In genomic region chr11:95689544-95689943, GRCm38 (mm10) we compare ENCODE assay signal across 19 mouse cellular contexts. TPM values are rescaled to one million over a fixed set of nuclear protein-coding genes. Genes with fewer than 3 reads are reported as not detected.
DNase-seq lines count a peak whose midpoint lies in the region; ATAC-seq and TF ChIP-seq lines count a peak whose summit lies in the region.
"Had no signal": no experiment of that assay in that cellular context is flagged by ENCODE, and none has a peak within 500 bp of the region (broad histone marks: within the 10 kb centered on the region; RNA-seq: fewer than 3 reads in every experiment).

No protein-coding gene starts in this region.

- H3K4me3 ChIP-seq in heart, postnatal 0 days (ENCODE audit: low read depth, low read length), result no peak overlapping the region
- H3K4me3 ChIP-seq in megakaryocyte, embryonic 14.5 days (replicated peaks), result peak overlapping the region; percentile 85
- H3K4me3 ChIP-seq in liver, embryonic 14.5 days (ENCODE audit: insufficient read depth in 1 of 2, low read depth in 2 of 2, low read length in 2 of 2), result no peak overlapping the region
- H3K4me3 ChIP-seq in cerebellum, adult 2 months (replicated peaks; ENCODE audit: insufficient read depth, low read depth, low read length), result no peak overlapping the region
- H3K4me3 ChIP-seq in limb, embryonic 10.5 days, result no peak overlapping the region
- H3K4me3 ChIP-seq: embryonic facial prominence, embryonic 15.5 days; kidney, embryonic 15.5 days; limb, embryonic 13.5 days; neural tube, embryonic 15.5 days had no signal

- no peaks in the 10 kb centered on the region for H3K27me3 ChIP-seq in heart, postnatal 0 days (ENCODE audit: control insufficient read depth, insufficient read depth, low read length)
- peaks cover 87% of the 10 kb centered on the region for H3K27me3 ChIP-seq in megakaryocyte, embryonic 14.5 days (replicated peaks)
- H3K27me3 ChIP-seq in liver, embryonic 14.5 days (ENCODE audit: control insufficient read depth, insufficient read depth, low read length), result no peaks in the 10 kb centered on the region
- H3K27me3 ChIP-seq in cerebellum, adult 2 months (ENCODE audit: control insufficient read depth, insufficient read depth, low read length), result no peaks in the 10 kb centered on the region
- no peaks in the 10 kb centered on the region for H3K27me3 ChIP-seq in limb, embryonic 10.5 days (ENCODE audit: low read depth, poor library complexity, severe bottlenecking)
- H3K27me3 ChIP-seq: embryonic facial prominence, embryonic 15.5 days; kidney, embryonic 15.5 days; limb, embryonic 13.5 days; neural tube, embryonic 15.5 days had no signal

- TF ChIP-seq CTCF in heart, postnatal 0 days (IDR thresholded peaks at IDR 0.05; ENCODE audit: low read depth), result no peak
- TF ChIP-seq CTCF in liver, embryonic 14.5 days (IDR thresholded peaks at IDR 0.05; ENCODE audit: low read depth), result no peak
- TF ChIP-seq CTCF in cerebellum, adult 2 months (IDR thresholded peaks at IDR 0.05; ENCODE audit: borderline replicate concordance, insufficient read depth, low read depth, low read length), result no peak

- no peak for ATAC-seq in heart, postnatal 0 days (ENCODE audit: insufficient read depth, low read depth)
- ATAC-seq in megakaryocyte, adult 5-6 weeks (ENCODE audit: poor library complexity, severe bottlenecking), result no peak
- ATAC-seq in liver, embryonic 14.5 days (ENCODE audit: insufficient read depth), result peak; percentile 42; the same call in 1 of the 2 replicates
- ATAC-seq: forebrain, embryonic 14.5 days; hindbrain, postnatal 0 days had no signal

- no peak overlapping the region for H3K4me2 ChIP-seq in heart, postnatal 0 days (ENCODE audit: low read depth, low read length)
- peak overlapping the region; percentile 47 for H3K4me2 ChIP-seq in liver, embryonic 14.5 days (ENCODE audit: low read depth)
- H3K4me2 ChIP-seq: embryonic facial prominence, embryonic 15.5 days; limb, embryonic 13.5 days; midbrain, embryonic 11.5 days; neural tube, embryonic 15.5 days had no signal

- H3K27ac ChIP-seq in heart, postnatal 0 days (ENCODE audit: low read depth), result peak overlapping the region; percentile 78
- peak overlapping the region; percentile 49 for H3K27ac ChIP-seq in liver, embryonic 14.5 days
- H3K27ac ChIP-seq in cerebellum, adult 2 months (ENCODE audit: insufficient read depth, low read length), result no peak overlapping the region
- H3K27ac ChIP-seq in limb, embryonic 10.5 days, result no peak overlapping the region; the same call in 1 of the 2 replicates
- H3K27ac ChIP-seq: hindbrain, postnatal 0 days; neural tube, embryonic 15.5 days had no signal

- no peak for TF ChIP-seq EP300 in heart, postnatal 0 days (IDR thresholded peaks at IDR 0.05; ENCODE audit: low read depth)
- TF ChIP-seq EP300 in liver, embryonic 14.5 days (IDR thresholded peaks at IDR 0.05; ENCODE audit: low read depth), result no peak

- DNase-seq in heart, postnatal 0 days (ENCODE audit: low spot score), result no peak
- DNase-seq in heart, postnatal 4 days, result no peak
- no peak for DNase-seq in liver, embryonic 14.5 days (ENCODE audit: low read depth in 3 of 3, low spot score in 3 of 3)
- no peak for DNase-seq in left cerebral cortex, postnatal 4 days
- no peak for DNase-seq in cerebellum, adult 2 months
- no peak for DNase-seq in limb, embryonic 10.5 days (ENCODE audit: low spot score)
- DNase-seq: adrenal gland, adult 8-10 months; cerebellum, adult 8-10 months; gastrocnemius, postnatal 10 days; lung, embryonic 14.5 days had no signal

- peaks cover 13% of the 10 kb centered on the region for H3K4me1 ChIP-seq in heart, postnatal 0 days (ENCODE audit: control insufficient read depth, insufficient read depth)
- H3K4me1 ChIP-seq in megakaryocyte, embryonic 14.5 days, result peaks cover 58% of the 10 kb centered on the region
- H3K4me1 ChIP-seq in liver, embryonic 14.5 days (replicated peaks; ENCODE audit: control insufficient read depth in 2 of 2, insufficient read depth in 2 of 2, low read length in 1 of 2), result peaks cover 27 to 44% of the 10 kb centered on the region in 2 experiments
- H3K4me1 ChIP-seq in cerebellum, adult 2 months (ENCODE audit: control insufficient read depth, insufficient read depth, low read length), result no peaks in the 10 kb centered on the region
- peaks cover 13% of the 10 kb centered on the region for H3K4me1 ChIP-seq in limb, embryonic 10.5 days
- H3K4me1 ChIP-seq: neural tube, embryonic 15.5 days had no signal

- H3K9ac ChIP-seq in heart, postnatal 0 days (replicated peaks; ENCODE audit: low read depth, low read length), result no peak overlapping the region
- H3K9ac ChIP-seq in liver, embryonic 14.5 days (replicated peaks), result peak overlapping the region; percentile 41
- H3K9ac ChIP-seq: embryonic facial prominence, embryonic 15.5 days; kidney, embryonic 15.5 days; limb, embryonic 13.5 days; lung, embryonic 14.5 days; neural tube, embryonic 15.5 days had no signal

- H3K9me3 ChIP-seq in heart, postnatal 0 days (replicated peaks; ENCODE audit: control insufficient read depth, low read length), result no peaks in the 10 kb centered on the region
- no peaks in the 10 kb centered on the region for H3K9me3 ChIP-seq in megakaryocyte, embryonic 14.5 days
- H3K9me3 ChIP-seq in liver, embryonic 14.5 days (ENCODE audit: control insufficient read depth, low read length), result no peaks in the 10 kb centered on the region
- H3K9me3 ChIP-seq in limb, embryonic 10.5 days (replicated peaks), result no peaks in the 10 kb centered on the region
- H3K9me3 ChIP-seq: embryonic facial prominence, embryonic 15.5 days; kidney, embryonic 15.5 days; limb, embryonic 13.5 days; neural tube, embryonic 15.5 days had no signal

- H3K36me3 ChIP-seq in heart, postnatal 0 days (replicated peaks; ENCODE audit: control insufficient read depth, insufficient read depth, low read length), result no peaks in the 10 kb centered on the region
- H3K36me3 ChIP-seq in megakaryocyte, embryonic 14.5 days (replicated peaks; ENCODE audit: low read length), result no peaks in the 10 kb centered on the region
- H3K36me3 ChIP-seq in liver, embryonic 14.5 days (replicated peaks; ENCODE audit: control insufficient read depth, insufficient read depth, low read depth), result no peaks in the 10 kb centered on the region
- H3K36me3 ChIP-seq in limb, embryonic 10.5 days, result 0 out of 2 replicates have a peak, but pooled peaks cover under 1% of the 10 kb centered on the region
- H3K36me3 ChIP-seq: embryonic facial prominence, embryonic 15.5 days; kidney, embryonic 15.5 days; limb, embryonic 13.5 days; neural tube, embryonic 15.5 days had no signal

- intact Hi-C loops in left cerebral cortex, postnatal 4 days (cut with DNase I), result loop anchor here (5.0 kb wide), 1 partner anchor 63 kb away; no protein-coding TSS in a partner anchor

- no peak for TF ChIP-seq POLR2A in cerebellum, adult 2 months (IDR thresholded peaks at IDR 0.05; ENCODE audit: borderline replicate concordance, insufficient read depth, low read length)

- WGBS in heart, postnatal 0 days, result 52% methylated on average over 3 of the region's 3 CpGs
- 42% methylated on average over 3 of the region's 3 CpGs for WGBS in liver, embryonic 14.5 days (ENCODE audit: insufficient replicate concordance)
- 85% methylated on average over 3 of the region's 3 CpGs for WGBS in cerebellum, adult 2 months
- 93% methylated on average over 3 of the region's 3 CpGs for WGBS in limb, embryonic 10.5 days

RNA-seq across cellular contexts. Expression of gene Phb, which starts 22.8 kb away (rescaled TPM):
- 349 and 446 TPM in 2 replicates for total RNA-seq in heart, postnatal 0 days (2014; rRNA removed; ENCODE audit: low replicate concordance)
- polyA plus RNA-seq in heart, postnatal 0 days (2015; fragmentation: Nextera tagmentation; extraction: Ambion mirVana), result 432 and 435 TPM in 2 replicates
- 100 to 1,000 TPM; 304 to 319 TPM for total RNA-seq in heart, postnatal 4 days (2021)
- polyA plus RNA-seq in megakaryocyte, embryonic 14.5 days (2012; ENCODE audit: insufficient read depth, low replicate concordance), result 17.5 and 20.8 TPM in 2 replicates
- total RNA-seq in megakaryocyte, adult 5-6 weeks (2015), result 20.6 and 20.7 TPM in 2 replicates
- total RNA-seq in megakaryocyte, adult 5-6 weeks (2017), result 33.9 and 40.9 TPM in 2 replicates
- 90.4 and 124 TPM in 2 replicates for polyA plus RNA-seq in liver, embryonic 14.5 days (2012; rRNA removed)
- 148 and 153 TPM in 2 replicates for polyA plus RNA-seq in liver, embryonic 14.5 days (2014; fragmentation: Nextera tagmentation; extraction: Ambion mirVana)
- total RNA-seq in left cerebral cortex, postnatal 4 days (2021), result 100 to 1,000 TPM in 1 of 2 experiments, 10 to 100 TPM in 1; 96.0 to 104 TPM
- 241 and 253 TPM in 2 replicates for polyA plus RNA-seq in cerebellum, adult 2 months (2012; rRNA removed)
- 293 and 361 TPM in 2 replicates for polyA plus RNA-seq in limb, embryonic 10.5 days (2016; fragmentation: Nextera tagmentation; extraction: Ambion mirVana)

RNA-seq across cellular contexts. Expression of gene Zfp652, which starts 22.9 kb away (rescaled TPM):
- total RNA-seq in heart, postnatal 0 days (2014; rRNA removed; ENCODE audit: low replicate concordance), result 13.6 and 20.7 TPM in 2 replicates
- polyA plus RNA-seq in heart, postnatal 0 days (2015; fragmentation: Nextera tagmentation; extraction: Ambion mirVana), result 8.9 and 9.9 TPM in 2 replicates
- total RNA-seq in heart, postnatal 4 days (2021), result 10 to 100 TPM; 42.8 to 48.2 TPM
- polyA plus RNA-seq in megakaryocyte, embryonic 14.5 days (2012; ENCODE audit: insufficient read depth, low replicate concordance), result 18.2 and 19.8 TPM in 2 replicates
- 32.0 and 41.3 TPM in 2 replicates for total RNA-seq in megakaryocyte, adult 5-6 weeks (2015)
- total RNA-seq in megakaryocyte, adult 5-6 weeks (2017), result 20.6 and 28.1 TPM in 2 replicates
- 5.3 and 5.4 TPM in 2 replicates for polyA plus RNA-seq in liver, embryonic 14.5 days (2012; rRNA removed)
- polyA plus RNA-seq in liver, embryonic 14.5 days (2014; fragmentation: Nextera tagmentation; extraction: Ambion mirVana), result 3.2 and 3.7 TPM in 2 replicates
- 10 to 100 TPM; 50.8 to 53.1 TPM for total RNA-seq in left cerebral cortex, postnatal 4 days (2021)
- 30.0 and 30.1 TPM in 2 replicates for polyA plus RNA-seq in cerebellum, adult 2 months (2012; rRNA removed)
- 18.0 and 21.5 TPM in 2 replicates for polyA plus RNA-seq in limb, embryonic 10.5 days (2016; fragmentation: Nextera tagmentation; extraction: Ambion mirVana)

RNA-seq across cellular contexts. Expression of gene B130006D01Rik, which starts 33.8 kb away (rescaled TPM):
- total RNA-seq in heart, postnatal 0 days (2014; rRNA removed; ENCODE audit: low replicate concordance), result 0.57 TPM in 1 of 2 replicates, not detected in the other
- 0.23 and 0.45 TPM in 2 replicates for polyA plus RNA-seq in heart, postnatal 0 days (2015; fragmentation: Nextera tagmentation; extraction: Ambion mirVana)
- 1 to 10 TPM in 1 of 2 experiments, under 1 TPM in 1; 0.57 to 1.1 TPM for total RNA-seq in heart, postnatal 4 days (2021)
- not detected in 2 replicates for polyA plus RNA-seq in megakaryocyte, embryonic 14.5 days (2012; ENCODE audit: insufficient read depth, low replicate concordance)
- 1.3 and 2.7 TPM in 2 replicates for total RNA-seq in megakaryocyte, adult 5-6 weeks (2015)
- total RNA-seq in megakaryocyte, adult 5-6 weeks (2017), result 1.8 and 2.2 TPM in 2 replicates
- polyA plus RNA-seq in liver, embryonic 14.5 days (2012; rRNA removed), result 0.09 and 0.11 TPM in 2 replicates
- polyA plus RNA-seq in liver, embryonic 14.5 days (2014; fragmentation: Nextera tagmentation; extraction: Ambion mirVana), result 0.25 and 0.27 TPM in 2 replicates
- total RNA-seq in left cerebral cortex, postnatal 4 days (2021), result 1 to 10 TPM; 1.8 to 2.2 TPM
- polyA plus RNA-seq in cerebellum, adult 2 months (2012; rRNA removed), result 0.69 and 0.70 TPM in 2 replicates
- polyA plus RNA-seq in limb, embryonic 10.5 days (2016; fragmentation: Nextera tagmentation; extraction: Ambion mirVana), result 2.3 TPM in 2 replicates

Comparison
In these comparisons a context has a peak if more than half of its experiments do, and no peak if none do; other contexts are left out.
1. H3K27ac ChIP-seq: peak in heart, postnatal 0 days (single experiment) and liver, embryonic 14.5 days (single experiment); none in cerebellum, adult 2 months (single experiment) and limb, embryonic 10.5 days (single experiment).